Mouse (Mus musculus) lung, postnatal 25 days (tissue): ENCODE measurements around the gene Asphd2.
A peak's percentile ranks its signal among the peaks of the same experiment; 100 is the strongest.
"Not testable (repeated sequence)": the region's sequence is repeated elsewhere in the genome, so short reads cannot be mapped to it uniquely, and the experiment has no call there.

Experiments used
- DNase-seq: peaks from one replicate; pipeline ENCODE4 v3.0.0; 2022; ENCODE audit warnings: low spot score

Asphd2 gene

DNA sequence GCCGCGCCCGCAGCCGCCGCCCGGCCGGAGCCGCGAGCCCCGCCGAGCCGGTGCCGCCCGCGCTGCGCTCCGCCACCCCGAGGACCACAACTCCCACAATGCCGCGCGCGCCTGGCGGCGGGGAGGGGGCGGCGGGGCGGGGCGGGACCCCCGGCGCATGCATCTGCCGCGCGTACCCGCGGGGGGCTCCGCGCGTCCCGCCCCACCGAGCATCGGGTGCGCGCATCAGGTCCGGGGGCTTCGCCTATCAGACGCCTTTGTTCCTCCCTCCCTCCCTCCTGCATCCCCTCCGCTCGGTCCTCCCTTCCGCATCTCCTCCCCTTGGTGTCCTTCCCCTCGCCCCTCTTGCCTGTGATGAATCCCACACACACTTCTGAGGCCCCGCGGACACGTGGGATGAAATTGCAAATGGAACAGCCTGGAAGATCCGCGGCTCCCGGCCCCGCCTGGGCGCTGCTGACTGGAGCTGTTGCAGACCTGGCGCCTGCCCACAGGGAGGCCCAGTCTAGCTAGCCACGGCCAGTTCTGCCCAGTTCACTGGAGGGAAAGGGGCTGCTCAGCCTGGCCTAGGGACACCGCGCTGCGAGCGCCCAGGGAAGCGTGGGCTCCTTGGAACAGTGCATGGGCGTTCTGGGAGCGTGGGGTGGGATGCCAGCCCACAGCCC lies at the start of gene Asphd2:
Asphd2 (minus strand) TSS at position 88 of the 665 bp plus-strand sequence.
- DNase-seq = no peak

DNA sequence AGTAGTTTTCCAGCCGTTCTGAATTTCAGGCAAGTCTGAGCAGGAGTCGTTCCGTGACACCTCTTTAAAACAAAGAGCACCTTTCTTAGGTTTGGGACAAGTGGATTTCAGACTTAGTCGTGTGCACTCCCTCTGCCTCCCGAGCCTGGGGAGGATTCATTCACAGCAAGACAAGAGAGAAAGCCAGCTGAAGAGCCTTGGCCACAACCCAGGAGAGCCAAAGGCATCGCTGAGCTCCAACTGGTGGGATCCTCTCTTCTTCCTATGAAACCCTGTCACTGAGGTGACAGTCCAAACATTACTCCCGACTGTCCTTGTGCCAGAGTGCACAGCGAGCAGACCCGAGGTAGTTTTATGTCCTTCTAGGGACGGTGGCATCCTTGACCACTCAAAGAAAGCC lies 43.9 kb upstream of the Asphd2 start:
- no peak for DNase-seq

DNA sequence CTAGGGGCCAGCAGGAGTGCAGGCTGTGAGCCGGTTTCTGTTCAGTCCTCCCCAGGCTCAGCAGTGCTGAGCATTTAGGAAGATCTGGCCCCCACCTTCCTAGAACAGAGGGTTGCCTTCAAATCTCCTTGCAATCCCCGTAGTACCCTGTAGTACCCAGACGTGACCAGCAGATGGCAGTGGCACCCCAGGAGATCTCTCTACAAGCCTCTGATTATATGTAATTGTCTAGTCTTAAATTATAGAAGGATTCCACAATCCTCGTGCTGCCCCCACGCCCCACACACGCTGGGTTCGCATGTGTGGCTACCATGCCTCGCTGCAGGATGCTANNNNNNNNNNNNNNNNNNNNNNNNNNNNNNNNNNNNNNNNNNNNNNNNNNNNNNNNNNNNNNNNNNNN lies 38.3 kb upstream of the Asphd2 start:
- peak; percentile 57 for DNase-seq

DNA sequence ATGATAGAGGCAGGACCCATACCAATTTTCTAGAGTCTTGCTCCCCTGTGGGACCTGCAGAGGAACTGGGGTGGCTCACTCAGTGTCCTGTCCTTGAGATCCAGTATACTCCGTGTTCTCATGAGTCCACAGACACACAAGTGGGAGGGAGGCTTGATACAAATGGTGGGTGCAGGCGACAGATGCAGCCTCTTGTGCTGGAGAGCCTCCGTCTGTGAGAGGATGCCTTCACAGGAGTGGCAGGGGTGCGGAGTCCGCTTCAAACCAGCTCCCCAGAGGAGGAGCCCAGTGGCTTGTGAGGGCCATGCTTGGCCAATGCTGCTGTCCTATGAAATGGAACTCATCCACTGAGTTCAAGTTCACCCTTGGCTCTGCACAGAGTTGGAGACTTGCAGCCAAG lies 37.4 kb upstream of the Asphd2 start:
- DNase-seq = no peak

DNA sequence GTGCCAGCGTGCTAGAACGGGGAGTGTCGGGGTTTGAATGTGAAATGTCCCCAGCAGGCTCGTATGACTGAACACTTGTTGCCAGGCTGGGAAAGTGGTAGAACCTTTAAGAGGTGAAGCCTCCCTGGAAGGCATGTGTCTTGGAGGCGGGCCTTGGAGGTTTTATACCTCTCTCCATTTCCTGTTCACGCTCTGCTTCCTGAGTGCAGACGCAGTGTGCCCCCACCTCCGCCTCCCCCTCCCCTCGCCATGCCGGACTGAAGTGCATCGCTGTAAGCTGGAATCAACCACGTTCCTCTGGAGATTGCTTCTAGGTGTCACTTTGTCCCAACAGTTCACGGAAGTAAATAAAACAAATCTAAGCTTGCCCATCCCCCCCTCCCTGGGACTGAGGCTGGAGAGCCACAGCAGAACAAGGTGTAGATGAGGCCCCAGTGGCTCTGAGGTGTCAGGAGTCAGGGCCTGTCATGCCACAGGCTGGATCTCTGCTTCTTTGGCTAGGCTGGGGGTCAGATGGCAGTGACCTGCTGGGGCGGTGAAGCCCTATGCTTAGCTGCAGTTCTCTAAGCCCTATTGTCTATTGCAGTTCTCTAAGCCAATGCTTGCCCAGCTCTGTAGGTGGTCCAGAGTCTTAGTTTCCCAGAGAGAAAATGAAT lies 36.6 kb upstream of the Asphd2 start:
- no peak for DNase-seq

DNA sequence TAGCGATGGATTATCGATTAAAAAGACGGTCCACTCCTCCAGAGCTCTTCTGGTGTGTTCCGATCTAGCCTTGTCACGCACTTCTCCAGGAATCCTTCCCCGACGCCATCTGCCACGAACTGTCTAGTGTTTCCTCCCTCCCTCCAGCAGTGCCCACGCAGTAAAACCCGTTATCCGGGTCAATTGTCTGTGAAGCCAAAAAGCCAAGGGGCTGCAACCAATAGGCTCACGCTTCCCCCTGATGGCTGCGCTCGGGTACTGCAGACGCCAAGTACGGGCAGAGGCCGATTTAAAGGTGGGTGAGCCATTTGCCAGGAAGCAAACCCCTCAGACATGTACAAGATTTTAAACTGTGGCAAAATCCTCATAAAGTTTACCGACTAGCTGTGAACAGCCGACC lies 34.3 kb upstream of the Asphd2 start:
- peak; percentile 43 for DNase-seq

DNA sequence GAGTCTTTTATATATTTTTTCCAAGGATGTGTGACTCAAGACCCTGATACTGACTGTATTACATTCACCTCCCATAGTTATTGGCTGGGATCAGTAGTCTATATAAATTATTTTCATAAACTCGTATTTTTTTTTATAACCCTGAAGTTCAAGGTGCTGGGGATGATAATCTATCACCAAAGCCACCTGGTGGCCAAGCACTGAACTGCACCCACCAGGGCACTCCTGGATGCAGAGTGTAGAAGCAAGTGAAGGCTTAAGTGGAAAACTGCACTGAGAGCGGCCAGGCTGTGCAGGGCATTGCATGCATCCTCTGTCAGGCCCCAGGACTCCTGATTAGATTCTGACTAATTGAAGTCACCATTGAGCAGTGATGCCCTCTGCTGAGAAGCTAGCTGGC lies 32.6 kb upstream of the Asphd2 start:
- DNase-seq = peak; percentile 14

DNA sequence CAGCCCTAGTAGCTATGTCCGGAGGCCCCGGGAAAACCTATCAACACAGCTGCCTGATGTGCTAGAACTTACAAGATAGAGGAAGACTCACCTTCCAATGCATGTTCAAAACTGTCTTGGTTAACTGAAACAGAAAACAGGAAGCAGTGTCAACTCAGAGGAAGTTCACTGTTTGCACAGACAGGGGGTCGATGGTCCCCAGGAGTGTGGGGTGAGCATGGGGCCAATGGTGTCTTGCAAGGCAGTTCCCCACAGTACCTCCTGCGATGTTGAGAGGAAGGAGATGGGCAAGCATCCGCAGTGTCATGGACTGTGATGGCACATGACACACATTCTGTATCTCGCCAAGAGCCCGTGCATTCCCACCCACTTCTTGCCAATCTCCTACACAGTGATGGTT lies 32.0 kb upstream of the Asphd2 start:
- no peak for DNase-seq

DNA sequence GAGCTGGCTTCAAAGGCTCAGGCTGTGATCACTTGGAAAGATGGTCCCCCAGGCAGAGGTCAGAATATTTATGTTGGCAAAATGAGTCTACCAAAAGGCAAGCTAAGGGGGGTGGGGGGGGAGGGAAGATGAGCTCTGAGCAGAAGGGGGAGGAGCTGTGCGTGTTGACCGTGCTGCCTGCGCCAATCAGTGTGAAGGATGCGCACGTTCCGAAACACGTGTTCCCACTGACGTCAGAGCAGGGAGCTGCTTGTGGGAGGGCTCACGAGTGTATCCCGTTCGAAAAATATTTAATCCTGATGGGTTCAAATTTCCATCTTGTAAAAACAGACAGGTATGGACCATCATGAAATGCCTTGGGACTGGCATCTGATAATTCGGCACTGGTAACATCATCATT lies 24.9 kb upstream of the Asphd2 start:
- no peak for DNase-seq

DNA sequence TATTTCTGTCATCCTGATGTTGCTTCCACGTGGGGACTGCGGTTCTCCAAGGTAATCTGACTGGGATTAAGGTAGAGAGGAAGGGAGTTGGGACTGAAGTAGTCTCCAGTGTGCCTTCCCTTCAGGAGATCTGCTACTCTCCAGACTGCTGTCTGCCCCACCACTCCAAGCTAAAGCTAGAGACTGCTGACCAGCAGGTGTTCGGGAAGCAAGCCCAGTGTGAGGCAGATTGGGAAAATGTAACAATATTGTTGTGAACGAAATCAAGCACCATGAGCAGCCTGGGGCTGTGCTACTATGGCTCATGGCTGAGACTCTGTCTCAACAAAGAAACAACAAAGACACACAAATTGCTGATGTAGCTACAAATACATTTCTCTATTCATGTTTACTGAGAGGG lies 23.4 kb upstream of the Asphd2 start:
- no peak for DNase-seq

DNA sequence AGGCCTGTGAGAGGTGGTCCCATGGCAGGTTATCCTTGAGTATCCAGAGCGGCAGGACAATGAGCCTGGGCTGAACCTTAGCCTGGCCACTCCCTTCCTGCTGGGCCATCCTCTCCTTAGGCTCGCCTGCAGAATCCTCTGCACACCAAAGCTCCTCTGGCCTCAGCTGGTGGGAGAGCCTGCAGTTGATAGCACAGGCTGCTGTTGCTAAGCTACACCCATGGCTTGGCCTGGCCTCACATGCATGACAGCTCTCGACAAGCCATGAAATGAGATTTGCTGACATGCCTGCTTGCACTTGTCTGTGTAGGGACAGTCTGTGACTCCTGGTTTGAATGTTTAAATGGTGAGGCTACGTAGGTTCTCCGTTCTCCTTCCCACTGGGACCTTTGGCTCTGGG lies 22.0 kb upstream of the Asphd2 start:
- no peak for DNase-seq

DNA sequence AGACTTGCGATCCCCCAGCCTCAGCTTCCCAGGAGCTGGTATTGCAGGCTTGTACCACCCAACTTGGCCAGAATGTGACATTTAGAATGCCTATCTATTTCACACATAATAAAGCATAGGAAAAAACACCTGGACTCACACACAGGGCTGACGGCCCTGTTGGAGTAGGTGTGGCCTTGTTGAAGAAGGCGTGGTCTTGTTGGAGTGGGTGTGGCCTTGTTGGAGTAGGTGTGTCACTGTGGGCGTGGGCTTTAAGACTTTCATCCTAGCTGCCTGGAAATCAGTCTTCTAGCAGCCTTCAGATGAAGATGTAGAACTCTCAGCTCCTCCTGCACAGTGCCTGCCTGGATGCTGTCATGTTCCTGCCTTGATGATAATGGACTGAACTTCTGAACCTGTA lies 18.1 kb upstream of the Asphd2 start:
- not testable (repeated sequence) for DNase-seq

DNA sequence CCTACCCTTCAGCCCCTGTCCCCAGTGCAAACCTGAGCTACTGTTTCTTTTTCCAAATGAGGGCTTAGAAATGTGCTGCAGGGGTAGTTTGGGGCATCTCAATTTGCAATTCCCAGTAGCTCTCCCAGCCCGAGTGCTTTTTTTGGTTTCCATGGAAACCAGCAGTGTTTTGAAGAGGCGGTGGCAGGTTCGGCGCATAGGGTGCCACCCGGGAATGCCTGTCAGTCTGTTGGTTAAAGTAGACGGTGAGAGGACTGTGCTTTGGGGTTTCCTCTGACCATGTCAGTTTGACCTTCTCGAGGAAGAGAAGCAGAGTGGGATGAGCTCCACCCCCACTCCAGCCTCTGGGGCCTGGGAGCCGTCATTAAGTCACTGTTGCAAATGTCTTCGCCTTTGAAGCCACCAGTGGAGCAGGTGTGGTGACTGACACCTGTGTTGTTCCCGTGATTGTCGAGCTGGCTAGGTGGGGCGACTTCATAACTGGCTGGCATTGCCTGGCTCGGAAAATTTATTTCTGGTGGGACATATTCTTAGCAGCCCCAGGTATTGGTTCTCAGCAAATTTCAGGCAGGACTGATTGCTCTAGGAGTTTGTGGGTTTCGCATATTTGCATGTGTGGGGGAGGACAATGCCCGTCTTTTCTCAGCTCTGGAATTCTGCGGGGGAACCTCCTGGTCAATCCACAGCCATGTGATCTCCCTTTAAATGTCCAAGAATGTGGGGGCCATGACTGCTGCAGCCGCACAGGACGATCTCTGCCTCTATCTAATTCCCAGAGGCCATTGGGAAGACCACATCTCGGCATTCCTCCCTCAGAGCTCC lies 17.1 kb upstream of the Asphd2 start:
- DNase-seq = no peak

DNA sequence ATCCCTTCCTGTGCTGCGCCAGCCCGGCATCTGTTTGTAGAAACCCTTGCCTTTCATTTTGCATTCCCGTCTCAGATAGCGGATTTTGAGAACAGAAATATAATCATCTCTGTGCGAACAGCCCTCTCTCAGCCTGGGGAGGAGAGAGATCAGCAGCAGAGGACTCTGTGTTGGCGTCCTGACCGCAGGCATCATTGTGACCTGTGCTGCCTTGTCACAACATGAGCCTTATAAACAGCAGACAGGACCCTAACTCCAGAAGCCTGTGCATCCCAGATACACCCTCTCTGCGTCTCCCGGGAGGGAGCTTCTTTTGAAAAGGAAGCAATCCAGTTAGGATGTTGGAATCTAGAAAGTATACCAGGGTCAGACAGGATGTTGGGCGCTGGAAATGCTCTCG lies 16.4 kb upstream of the Asphd2 start:
- no peak for DNase-seq

DNA sequence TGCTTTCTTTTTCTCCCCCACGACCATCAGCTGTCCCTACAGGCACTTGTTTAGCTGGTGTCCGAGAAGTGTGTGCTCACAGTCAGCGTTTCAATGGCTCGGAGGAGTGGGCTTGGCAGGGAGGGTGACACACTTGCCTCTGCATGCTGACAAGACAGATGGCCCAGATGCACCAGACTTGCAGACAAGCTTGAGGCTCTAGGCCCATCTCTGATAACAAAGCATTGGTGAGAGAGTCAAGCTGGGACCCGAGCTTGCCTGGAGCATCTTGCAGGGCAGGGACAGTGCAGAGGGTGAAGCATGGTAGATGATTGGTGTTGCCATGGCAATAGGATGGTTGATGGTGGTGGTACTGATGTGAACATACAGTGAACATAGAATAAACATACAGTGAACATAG lies 14.6 kb upstream of the Asphd2 start:
- DNase-seq = no peak

DNA sequence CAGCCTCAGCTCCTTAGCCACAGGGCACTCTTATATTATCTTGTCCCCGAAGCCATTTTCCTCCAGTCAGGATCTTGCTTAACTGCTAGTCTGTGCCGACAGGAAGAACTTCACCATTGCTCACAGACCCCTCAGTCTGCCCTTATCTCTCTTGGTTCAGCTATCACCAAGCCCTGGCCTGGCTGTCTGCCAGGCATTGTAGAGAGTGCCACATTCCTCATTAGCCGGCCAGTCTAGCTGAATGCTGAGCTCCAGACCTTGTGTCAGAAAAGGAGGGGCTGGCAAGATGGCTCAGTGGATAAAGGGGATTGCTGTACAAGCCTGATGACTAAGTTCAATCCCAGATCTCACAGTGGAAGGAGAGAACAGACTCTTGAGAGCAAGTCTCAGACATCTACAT lies 11.4 kb upstream of the Asphd2 start:
- no peak for DNase-seq

DNA sequence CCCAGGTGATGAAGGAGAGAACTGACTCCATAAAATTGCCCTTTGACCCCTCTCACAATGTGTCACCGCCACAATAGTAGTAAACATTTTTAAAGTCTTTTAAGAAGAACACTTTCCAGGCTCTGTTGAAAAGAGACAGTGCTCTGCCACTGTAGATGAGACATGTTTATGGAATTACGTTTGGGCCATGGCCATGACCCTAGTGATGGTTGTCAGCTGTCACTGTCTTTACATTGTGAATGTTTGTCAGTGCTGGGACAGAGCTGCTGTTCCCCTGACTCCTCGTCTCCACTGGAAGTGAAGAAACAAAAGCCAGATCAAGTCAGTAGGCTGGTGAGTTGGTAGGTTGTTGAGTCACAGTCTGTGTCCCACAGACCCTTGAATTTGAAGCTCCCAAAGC lies 7.8 kb upstream of the Asphd2 start:
- DNase-seq = no peak

DNA sequence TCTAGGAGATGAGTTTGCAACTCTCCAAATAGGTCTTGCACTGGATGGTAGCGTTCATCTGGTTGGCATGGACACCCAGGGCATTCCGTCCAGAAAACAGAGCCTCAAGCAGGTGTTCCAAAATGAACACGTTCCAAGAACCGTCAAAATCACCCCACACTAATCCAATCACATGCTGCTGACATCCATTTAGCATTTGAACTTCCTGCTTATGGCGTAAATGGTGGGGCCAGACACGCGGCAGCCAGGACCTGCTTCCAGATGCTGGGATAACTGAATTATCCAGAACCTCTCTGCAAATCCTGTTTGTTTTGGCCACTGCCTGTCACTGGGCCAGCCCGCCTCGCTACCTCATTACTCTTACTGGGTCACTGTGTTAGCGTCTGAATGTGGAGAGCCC lies 4.6 kb upstream of the Asphd2 start:
- DNase-seq = no peak

DNA sequence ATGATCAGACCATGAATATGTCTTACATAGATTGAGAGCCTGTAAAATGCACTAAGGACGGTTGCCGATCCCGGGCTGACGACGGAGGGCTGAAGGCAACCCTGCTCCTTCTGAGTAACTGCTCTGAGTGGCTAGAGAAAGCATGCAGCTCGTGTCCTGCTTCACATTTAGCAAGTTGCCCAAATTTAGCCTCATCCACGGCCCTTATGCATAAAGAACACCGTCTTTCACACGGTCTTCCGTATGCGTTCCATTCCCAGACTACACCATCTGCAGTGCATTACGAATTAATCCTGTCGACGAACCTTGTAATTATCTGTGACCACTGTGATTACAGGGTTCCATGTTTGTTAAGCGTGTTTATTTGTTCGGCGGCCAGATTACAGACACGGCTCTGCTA lies 1.4 kb upstream of the Asphd2 start:
- DNase-seq = no peak

DNA sequence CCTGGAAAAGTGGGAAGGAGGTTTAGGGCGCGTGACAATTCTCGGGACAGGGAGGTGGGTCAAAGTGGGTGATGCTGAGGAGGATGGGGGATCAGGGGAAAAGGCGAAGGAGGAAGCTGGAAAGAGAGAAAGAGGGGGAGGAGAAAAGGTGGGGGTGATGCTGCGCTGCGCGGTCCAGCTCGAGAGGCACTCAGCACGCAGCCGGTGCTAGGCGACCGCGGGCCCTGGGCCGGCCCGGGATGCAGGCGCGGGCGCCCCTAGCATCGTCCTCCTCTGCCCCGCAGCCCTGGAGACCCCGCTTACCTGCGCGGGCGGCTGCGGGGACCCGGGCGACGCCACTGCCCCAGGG lies 277 bp downstream of the Asphd2 start:
- DNase-seq = no peak

DNA sequence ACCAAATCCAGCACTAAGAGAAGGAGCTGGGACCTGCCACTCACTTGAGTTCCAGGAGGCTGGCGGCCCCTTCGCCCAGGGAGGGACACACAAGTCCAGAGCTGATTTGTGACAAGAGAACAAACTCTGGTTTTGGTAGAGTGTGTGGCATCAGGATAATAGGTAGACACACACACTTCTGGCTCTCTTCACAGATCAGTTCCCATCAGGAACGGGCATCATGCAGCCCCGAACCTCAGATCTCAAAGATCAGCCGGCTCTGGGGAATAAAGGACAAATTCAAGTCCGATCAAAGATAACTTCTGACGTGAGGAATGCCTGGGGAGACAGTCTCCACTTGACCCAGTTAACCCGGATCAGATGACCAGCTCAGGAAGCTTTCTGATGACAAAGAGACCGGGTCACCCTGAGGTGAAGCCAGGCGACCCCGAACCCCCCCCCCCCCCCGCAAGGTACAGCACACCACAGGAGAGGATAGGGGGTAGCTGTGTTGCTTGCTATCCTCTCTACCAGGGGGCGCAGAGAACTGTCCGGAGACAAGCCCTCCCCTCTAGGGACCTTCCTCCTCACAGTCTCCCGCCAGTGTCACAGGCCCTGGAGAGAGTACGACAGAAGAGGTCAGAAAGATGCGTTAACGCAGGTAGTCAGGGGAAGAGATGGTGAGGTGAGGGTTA lies 788 bp downstream of the Asphd2 start:
- no peak for DNase-seq

DNA sequence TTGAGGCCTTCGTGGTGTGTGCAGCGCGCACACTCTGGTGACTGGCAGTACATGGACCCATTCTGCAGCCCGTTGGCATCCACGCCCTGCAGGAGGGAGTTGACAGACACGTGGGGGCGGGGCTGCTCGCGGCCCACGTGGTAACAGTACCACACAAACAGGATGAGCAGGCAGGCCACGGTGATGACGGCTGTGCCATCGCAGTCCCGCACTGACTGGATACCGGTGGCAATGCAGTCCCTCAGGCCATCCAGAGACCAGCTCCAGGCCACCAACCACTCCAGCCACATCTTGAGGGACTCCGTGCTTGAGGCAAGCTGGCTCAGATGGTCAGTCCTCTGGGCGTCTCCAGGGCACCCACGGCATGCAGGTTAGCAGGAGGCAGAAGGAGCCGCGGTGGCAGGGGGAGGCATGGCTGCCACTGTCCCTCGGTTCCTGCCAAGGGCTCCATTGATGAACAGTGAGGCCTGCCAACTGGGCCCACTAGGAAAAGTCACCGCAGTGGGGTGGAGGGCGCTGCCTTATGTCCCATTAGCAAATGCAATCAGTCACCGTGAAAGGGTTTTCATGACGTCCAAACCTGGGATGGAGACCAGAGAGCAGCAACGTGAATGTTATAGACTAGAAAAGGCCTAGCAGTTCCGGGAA lies 2.9 kb downstream of the Asphd2 start:
- DNase-seq = no peak
